Mouse (Mus musculus): ENCODE measurements around the gene Olfr1109.

The Olfr1109 gene

GRCm38 (mm10) chr2:87095908-87096307 lies at the start of gene Olfr1109:
Olfr1109 (minus strand) TSS chr2:87096008.
- DNase-seq (ENCODE audit: low spot score), result no peak

DNA sequence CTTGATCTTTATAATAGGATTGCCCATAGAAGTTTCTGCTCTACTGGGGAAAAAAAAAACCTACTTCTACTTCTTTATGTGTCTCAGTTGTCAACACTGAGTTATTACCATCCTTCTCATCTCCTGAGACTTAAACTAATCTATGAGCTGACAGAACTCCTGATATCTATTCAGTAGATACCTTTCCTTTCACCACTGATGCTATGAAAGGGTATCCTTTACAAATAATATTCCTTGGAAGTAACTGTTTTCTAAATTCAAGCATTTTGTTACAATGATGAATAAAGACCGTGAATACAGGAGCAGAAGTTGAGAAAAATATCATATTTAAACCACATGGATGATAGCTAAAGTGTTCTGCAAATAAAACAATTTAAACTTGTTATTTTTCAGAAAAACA lies 44.4 kb upstream of the Olfr1109 start, which contains the start of gene Olfr1110:
Gene Olfr1110, minus strand, starts transcription at position 101 of the 400 bp plus-strand sequence.
- DNase-seq (ENCODE audit: low spot score), result no peak

GRCm38 (mm10) chr2:87114467-87114866 lies 18.7 kb upstream of the Olfr1109 start, which contains the start of gene Olfr259:
Olfr259 (minus strand) TSS chr2:87114567.
- no peak for DNase-seq (ENCODE audit: low spot score)

- DNase-seq (ENCODE audit: low spot score), result no peak
Measured at GRCm38 (mm10) chr2:87075717-87076116, 20.1 kb downstream of the Olfr1109 start, which contains the start of gene Olfr1107. Olfr1107 (minus strand) TSS chr2:87075817.

DNA sequence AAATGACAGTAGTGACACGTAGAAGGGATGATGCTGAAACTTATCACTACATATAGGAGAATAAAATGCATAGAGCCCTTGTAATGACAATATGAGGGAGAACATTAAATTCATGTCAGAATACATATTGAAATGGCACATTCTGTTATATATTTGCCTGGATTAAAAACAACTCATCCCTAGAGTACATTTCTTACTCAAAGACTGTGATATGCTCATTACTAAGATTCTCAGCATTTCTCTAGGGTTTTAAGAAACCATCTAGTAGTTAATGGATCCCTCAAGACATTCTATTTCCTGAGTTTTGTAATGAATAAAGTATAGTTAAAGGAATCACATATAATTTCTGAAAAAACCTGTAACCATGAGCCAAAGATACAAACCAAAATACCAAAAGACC lies 43.6 kb downstream of the Olfr1109 start, which contains the start of gene Olfr1106:
Gene Olfr1106, minus strand, starts transcription at position 101 of the 400 bp plus-strand sequence.
- no peak for DNase-seq (ENCODE audit: low spot score)
